Mouse (Mus musculus) midbrain, embryonic 16.5 days (tissue): ENCODE measurements at regions not wholly inside any gene's neighbourhood (a gene's known extent, or its start where the extent isn't known, plus 50 kb on each side); places are given as distances from the start of the nearest gene placed in this dataset.

ENCODE experiments used
- ATAC-seq: fragments of 200-750 bp; cut with Nextera tagmentation; 2 replicates; pipeline ENCODE4 v1.8.0; 2017; ENCODE audit warnings: moderate TSS enrichment
- H3K27ac ChIP-seq: fragments of 300-500 bp; sonication (generic); 2 replicates; pipeline ENCODE4 v1.5.1; 2014; ENCODE audit warnings: mild to moderate bottlenecking, low read length, mixed read lengths
- H3K27me3 ChIP-seq: fragments of 300-500 bp; sonication (generic); 2 replicates; pipeline ENCODE4 v1.6.1; 2014; ENCODE audit warnings: low read depth, low read length, mixed read lengths; ENCODE audit not compliant: control insufficient read depth, insufficient read depth
- H3K36me3 ChIP-seq: fragments of 300-500 bp; sonication (generic); 2 replicates; pipeline ENCODE4 v1.6.1; 2014; ENCODE audit warnings: mild to moderate bottlenecking, low read length, moderate library complexity, mixed read lengths; ENCODE audit not compliant: control insufficient read depth, insufficient read depth
- H3K4me1 ChIP-seq: fragments of 300-500 bp; sonication (generic); 2 replicates; pipeline ENCODE4 v1.6.1; 2014; ENCODE audit warnings: mild to moderate bottlenecking, low read length, mixed read lengths; ENCODE audit not compliant: control insufficient read depth, insufficient read depth
- H3K4me2 ChIP-seq: fragments of 300-500 bp; sonication (generic); 2 replicates; pipeline ENCODE4 v1.6.1; 2014; ENCODE audit warnings: mild to moderate bottlenecking, low read length, mixed read lengths
- H3K4me3 ChIP-seq: fragments of 300-500 bp; sonication (generic); 2 replicates; pipeline ENCODE4 v1.5.1; 2014; ENCODE audit warnings: low read depth, mild to moderate bottlenecking, low read length, moderate library complexity, mixed read lengths
- H3K9ac ChIP-seq: fragments of 300-500 bp; sonication (generic); 2 replicates; pipeline ENCODE4 v1.6.1; 2014; ENCODE audit warnings: low read depth, low read length, mixed read lengths
- H3K9me3 ChIP-seq: fragments of 300-500 bp; sonication (generic); replicated peaks from 2 replicates; pipeline ENCODE4 v1.6.1; 2014; ENCODE audit warnings: mild to moderate bottlenecking, low read length, mixed read lengths; ENCODE audit not compliant: control insufficient read depth, poor library complexity, severe bottlenecking
- WGBS: fragments of 180-500 bp; shearing (Covaris S2); extraction: QIAGEN DNeasy Blood & Tissue Kit; methylation state at CpG from one replicate; pipeline ENCODE4 v1.1.7; 2014; 5-methylcytosine and 5-hydroxymethylcytosine counted together

DNA sequence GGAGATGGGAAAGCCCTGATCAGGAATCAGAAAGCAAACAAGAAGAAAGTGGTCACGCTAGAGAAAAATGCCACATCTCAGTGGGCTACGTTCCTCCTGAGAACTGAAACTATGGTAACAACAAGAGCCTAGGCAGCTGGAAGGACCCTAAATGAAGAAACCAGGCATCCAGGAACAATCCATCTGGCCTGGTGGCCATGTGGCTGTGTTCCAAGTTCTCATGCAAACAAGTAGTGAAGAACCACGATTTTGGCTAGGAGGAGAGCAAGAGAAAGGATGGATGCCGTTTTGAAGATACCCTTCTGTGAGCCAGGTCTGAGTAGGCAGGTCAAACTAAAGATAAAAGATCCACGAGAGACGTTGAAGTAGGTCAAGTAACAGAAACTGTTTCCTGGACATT, 1613.6 kb upstream of the Gm6569 start:
- H3K27me3 ChIP-seq = no peaks in the 10 kb centered on the region
- WGBS = 82% methylated on average over 6 of the region's 6 CpGs
- no peak overlapping the region for H3K4me2 ChIP-seq
- ATAC-seq = no peak
- H3K9ac ChIP-seq = no peak overlapping the region
- no peak overlapping the region for H3K27ac ChIP-seq
- no peaks in the 10 kb centered on the region for H3K4me1 ChIP-seq
- no peaks in the 10 kb centered on the region for H3K36me3 ChIP-seq
- no peak overlapping the region for H3K4me3 ChIP-seq
- H3K9me3 ChIP-seq = no peaks in the 10 kb centered on the region

DNA sequence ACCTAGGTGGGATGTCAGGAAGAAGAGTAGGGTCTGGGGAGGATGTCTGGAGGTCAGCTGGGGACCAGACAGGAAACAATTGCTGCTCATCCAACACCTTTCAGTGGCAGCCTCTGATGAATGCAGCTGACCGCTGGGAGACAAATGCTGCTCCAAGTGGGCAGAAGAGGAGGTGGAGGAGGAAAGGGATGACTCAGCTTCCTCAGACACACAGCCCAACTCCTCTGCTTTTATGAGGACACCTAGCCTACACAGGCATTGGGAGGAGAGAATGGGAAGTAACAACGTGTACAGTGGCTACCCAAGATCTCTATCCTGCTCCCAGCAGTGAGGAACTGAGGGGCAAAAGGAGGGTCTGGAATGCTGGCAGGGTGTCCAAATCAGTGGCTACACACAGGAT, 1602.0 kb upstream of the Gm6569 start:
- Histone ChIP-seq H3K9ac (no peak overlapping the region), H3K27ac (no peak overlapping the region), H3K4me3 (no peak overlapping the region), H3K27me3 (no peaks in the 10 kb centered on the region), H3K4me1 (no peaks in the 10 kb centered on the region), H3K9me3 (no peaks in the 10 kb centered on the region), H3K36me3 (no peaks in the 10 kb centered on the region), H3K4me2 (no peak overlapping the region)
- 38% methylated on average over 2 of the region's 2 CpGs for WGBS
- ATAC-seq = no peak

DNA sequence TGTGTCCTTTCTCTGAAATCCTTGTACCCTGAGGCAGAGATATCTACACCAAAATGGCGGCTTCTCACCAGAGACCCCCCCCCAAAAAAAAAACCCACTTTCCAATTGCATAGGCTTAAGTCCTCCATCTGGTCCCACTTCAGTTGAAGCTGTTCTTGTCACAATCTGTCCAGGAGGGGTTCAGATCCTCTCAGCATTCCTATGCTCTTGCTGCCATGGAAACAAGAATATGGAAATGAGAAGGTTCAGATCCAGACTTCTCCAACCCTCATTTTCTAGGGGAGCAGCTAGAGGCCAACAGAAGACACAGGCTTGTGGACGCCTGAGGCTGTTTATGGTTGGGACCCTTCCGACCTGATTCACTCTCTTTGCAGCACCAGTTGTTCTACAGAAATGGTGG, 1569.7 kb upstream of the Gm6569 start:
- H3K9ac ChIP-seq = no peak overlapping the region
- no peaks in the 10 kb centered on the region for H3K27me3 ChIP-seq
- no peak overlapping the region for H3K4me2 ChIP-seq
- H3K4me3 ChIP-seq = no peak overlapping the region
- WGBS = 65% methylated on average over 3 of the region's 3 CpGs
- no peak overlapping the region for H3K27ac ChIP-seq
- H3K4me1 ChIP-seq = no peaks in the 10 kb centered on the region
- ATAC-seq = no peak
- H3K36me3 ChIP-seq = no peaks in the 10 kb centered on the region
- no peaks in the 10 kb centered on the region; the same call in 1 of the 2 replicates for H3K9me3 ChIP-seq

DNA sequence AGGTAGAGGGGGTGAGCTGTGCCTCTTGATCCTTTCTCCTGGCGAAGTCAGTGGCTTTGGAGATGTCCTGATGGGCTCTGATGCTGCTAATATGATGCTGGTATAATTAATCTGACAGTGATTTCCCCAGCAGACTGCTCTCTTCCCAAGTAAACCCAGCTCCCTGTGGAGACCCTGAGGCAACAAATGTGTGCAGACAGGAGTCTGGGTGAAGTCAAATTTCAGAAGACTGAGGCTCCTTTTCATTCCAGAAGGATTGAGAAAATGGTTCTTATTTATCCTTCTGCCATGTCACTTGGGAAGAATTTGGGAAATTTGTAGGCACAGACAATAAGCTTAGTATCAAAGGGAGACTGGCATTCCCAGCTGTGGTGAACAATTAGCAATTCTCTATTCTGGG, 1550.5 kb upstream of the Gm6569 start:
- no peaks in the 10 kb centered on the region for H3K27me3 ChIP-seq
- no peak for ATAC-seq
- no peak overlapping the region for H3K9ac ChIP-seq
- no peaks in the 10 kb centered on the region for H3K9me3 ChIP-seq
- 21% methylated on average over 1 of the region's 1 CpGs for WGBS
- no peak overlapping the region for H3K4me2 ChIP-seq
- no peak overlapping the region for H3K4me3 ChIP-seq
- peaks cover 2% of the 10 kb centered on the region; the same call in 1 of the 2 replicates for H3K4me1 ChIP-seq
- no peak overlapping the region for H3K27ac ChIP-seq
- H3K36me3 ChIP-seq = no peaks in the 10 kb centered on the region

DNA sequence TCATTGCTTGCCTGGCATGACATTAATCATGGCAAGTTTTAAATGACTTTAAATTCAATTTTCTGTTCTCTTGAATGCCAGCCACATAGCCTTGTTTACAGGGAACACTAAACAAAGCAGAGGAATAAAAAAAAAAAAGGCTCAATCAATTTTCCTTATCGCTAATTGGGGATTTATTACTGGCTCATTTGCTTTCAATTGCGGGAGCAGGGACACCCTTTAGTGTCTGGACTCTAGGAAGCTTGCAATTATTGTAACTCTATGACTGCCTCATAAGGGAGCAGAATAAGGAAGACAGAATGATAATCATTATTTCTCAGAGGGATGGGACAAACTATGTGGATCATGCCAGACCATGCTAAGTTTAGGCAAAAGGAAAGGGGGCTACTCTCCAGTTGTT, 1537.7 kb upstream of the Gm6569 start:
- Histone ChIP-seq H3K4me3 (no peak overlapping the region), H3K4me1 (no peaks in the 10 kb centered on the region), H3K36me3 (no peaks in the 10 kb centered on the region), H3K4me2 (no peak overlapping the region), H3K9me3 (no peaks in the 10 kb centered on the region), H3K27ac (no peak overlapping the region), H3K9ac (no peak overlapping the region), H3K27me3 (no peaks in the 10 kb centered on the region)
- 77% methylated on average over 2 of the region's 2 CpGs for WGBS
- ATAC-seq = no peak

DNA sequence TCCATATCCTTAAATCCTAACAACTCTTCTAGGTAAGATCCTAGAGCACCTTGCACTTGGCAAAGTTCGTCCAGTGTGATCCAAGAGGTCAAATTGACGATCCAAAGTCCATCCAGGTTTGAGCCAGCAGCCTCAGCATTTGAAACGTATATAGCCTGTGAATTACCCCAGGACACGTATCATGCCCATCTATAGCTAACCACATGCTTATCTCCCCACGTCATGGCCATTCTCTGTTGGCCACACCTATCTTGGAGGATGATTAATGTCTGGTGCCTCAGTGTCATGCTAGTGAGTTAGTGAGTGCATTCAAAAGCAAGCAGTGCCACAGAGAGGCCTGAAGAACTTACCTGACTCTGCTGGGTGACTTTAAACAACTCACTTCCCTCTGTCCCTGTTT, 1521.9 kb upstream of the Gm6569 start:
- Histone ChIP-seq H3K4me2 (no peak overlapping the region), H3K9ac (no peak overlapping the region), H3K27ac (no peak overlapping the region), H3K27me3 (no peaks in the 10 kb centered on the region), H3K4me3 (no peak overlapping the region), H3K4me1 (no peaks in the 10 kb centered on the region), H3K36me3 (no peaks in the 10 kb centered on the region), H3K9me3 (no peaks in the 10 kb centered on the region)
- no peak for ATAC-seq
- WGBS = 87% methylated on average over 5 of the region's 5 CpGs

DNA sequence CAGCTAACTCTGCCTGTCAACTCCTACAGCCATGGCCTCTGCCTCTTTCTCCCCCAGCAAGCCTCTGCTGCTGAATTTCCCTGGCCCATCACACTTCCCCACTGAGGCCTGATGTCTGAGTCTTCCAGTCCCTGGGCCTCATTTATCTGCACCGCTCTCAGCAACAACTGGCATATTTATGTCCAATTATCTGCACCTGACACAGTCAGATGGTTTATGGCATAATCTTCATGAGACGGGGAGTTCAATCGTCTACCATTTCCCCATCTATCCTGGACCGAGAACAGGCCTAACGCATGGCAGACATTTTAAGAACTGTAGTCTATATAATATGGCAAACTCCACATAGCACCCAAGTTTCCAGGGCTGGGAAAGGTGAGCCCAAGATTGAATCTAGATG, 1512.8 kb upstream of the Gm6569 start:
- Histone ChIP-seq H3K4me1 (no peaks in the 10 kb centered on the region), H3K27ac (no peak overlapping the region), H3K9me3 (no peaks in the 10 kb centered on the region), H3K9ac (no peak overlapping the region), H3K36me3 (no peaks in the 10 kb centered on the region), H3K4me2 (no peak overlapping the region), H3K27me3 (no peaks in the 10 kb centered on the region), H3K4me3 (no peak overlapping the region)
- no peak for ATAC-seq
- 89% methylated on average over 5 of the region's 5 CpGs for WGBS

DNA sequence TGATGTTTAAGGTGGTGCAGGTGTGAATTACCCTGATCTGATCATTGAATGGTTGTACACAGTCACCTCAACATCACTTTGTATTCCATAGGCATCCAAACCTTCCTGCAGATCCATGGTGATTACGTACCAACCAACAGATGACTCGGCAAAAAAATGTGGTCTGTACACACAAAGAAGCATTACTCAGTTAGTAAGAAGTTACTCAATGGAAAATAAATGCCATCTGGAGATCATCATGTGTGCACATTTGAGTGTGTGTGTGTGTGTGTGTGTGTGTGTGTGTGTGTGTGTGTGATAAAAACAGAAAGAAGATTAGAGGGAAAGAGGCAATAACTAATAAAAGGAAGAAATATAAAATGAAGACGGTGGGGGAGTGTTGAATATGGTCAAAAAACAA, 1512.2 kb upstream of the Gm6569 start:
- Histone ChIP-seq H3K36me3 (no peaks in the 10 kb centered on the region), H3K4me1 (no peaks in the 10 kb centered on the region), H3K27ac (no peak overlapping the region), H3K27me3 (no peaks in the 10 kb centered on the region), H3K9ac (no peak overlapping the region), H3K9me3 (no peaks in the 10 kb centered on the region), H3K4me3 (no peak overlapping the region), H3K4me2 (no peak overlapping the region)
- no peak for ATAC-seq
- WGBS = 93% methylated on average over 3 of the region's 3 CpGs

DNA sequence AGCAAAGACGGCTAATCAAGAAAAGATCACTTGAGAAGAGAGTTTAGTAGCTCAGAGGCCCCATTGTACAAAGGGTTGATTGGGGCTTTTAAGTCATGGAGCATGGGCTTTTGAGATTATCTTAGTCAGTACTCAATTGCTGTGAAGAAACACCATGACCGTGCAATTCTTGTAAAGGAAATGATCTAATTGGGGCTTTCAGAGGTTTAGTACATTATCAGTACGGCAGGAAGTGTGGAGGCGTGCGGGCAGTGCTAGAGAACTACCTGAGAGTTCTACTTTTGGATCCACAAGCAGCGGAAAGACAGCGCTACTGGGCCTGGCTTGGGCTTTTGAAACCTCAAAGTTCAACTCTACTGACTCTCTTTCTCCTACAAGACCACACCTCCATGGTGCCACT, 1511.2 kb upstream of the Gm6569 start:
- H3K4me1 ChIP-seq = no peaks in the 10 kb centered on the region
- no peaks in the 10 kb centered on the region for H3K9me3 ChIP-seq
- no peak for ATAC-seq
- H3K4me2 ChIP-seq = no peak overlapping the region
- no peaks in the 10 kb centered on the region for H3K36me3 ChIP-seq
- 90% methylated on average over 7 of the region's 7 CpGs for WGBS
- no peak overlapping the region for H3K27ac ChIP-seq
- no peak overlapping the region for H3K9ac ChIP-seq
- no peaks in the 10 kb centered on the region for H3K27me3 ChIP-seq
- no peak overlapping the region for H3K4me3 ChIP-seq

DNA sequence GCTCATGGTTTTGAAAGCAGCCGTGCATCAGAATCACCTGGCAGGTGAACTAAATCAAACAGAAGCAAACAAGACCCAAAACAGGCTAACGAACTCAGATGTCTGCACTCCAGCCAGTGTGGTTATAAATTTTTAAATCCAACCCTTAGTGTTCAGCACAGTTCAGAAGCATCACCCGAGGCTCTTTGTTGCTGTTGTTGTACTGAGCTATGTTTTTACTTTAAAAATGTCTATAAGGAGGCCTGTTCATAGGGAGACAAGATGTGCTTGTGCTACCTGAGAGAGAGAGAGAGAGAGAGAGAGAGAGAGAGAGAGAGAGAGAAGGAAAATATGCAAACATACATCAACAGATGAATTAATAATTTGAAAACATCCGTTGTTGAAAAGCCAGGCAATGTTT, 1503.1 kb upstream of the Gm6569 start:
- 59% methylated on average over 4 of the region's 4 CpGs for WGBS
- no peak for ATAC-seq
- no peak overlapping the region for H3K4me2 ChIP-seq
- no peak overlapping the region for H3K9ac ChIP-seq
- no peaks in the 10 kb centered on the region for H3K27me3 ChIP-seq
- H3K4me3 ChIP-seq = no peak overlapping the region
- peaks cover 11% of the 10 kb centered on the region for H3K4me1 ChIP-seq
- H3K27ac ChIP-seq = no peak overlapping the region; the same call in 1 of the 2 replicates
- no peaks in the 10 kb centered on the region for H3K9me3 ChIP-seq
- H3K36me3 ChIP-seq = no peaks in the 10 kb centered on the region
